Mouse (Mus musculus): ENCODE measurements around the gene Ssh2.

GRCm38 (mm10) chr11:77428446-77428845 is 212.4 kb downstream of the Ssh2 start:
- TF ChIP-seq EP300 (optimal IDR thresholded peaks at IDR 0.05) (no peak), CTCF (IDR thresholded peaks at IDR 0.05; ENCODE audit: low read depth) (no peak)
